Mouse (Mus musculus) myocyte (in vitro differentiated cells): ENCODE results near the gene Tchp.

ENCODE experiments used
- CEBPB ChIP-seq: IDR thresholded peaks from 2 replicates; pipeline ENCODE4 v1.6.1; 2011; ENCODE audit warnings: mild to moderate bottlenecking, moderate library complexity; ENCODE audit not compliant: poor library complexity, insufficient read depth, severe bottlenecking
- E2F4 ChIP-seq: IDR thresholded peaks from one replicate; pipeline ENCODE4 v1.6.1; 2011; ENCODE audit warnings: mild to moderate bottlenecking, control low read depth, moderate library complexity; ENCODE audit not compliant: insufficient read depth
- MAX ChIP-seq: IDR thresholded peaks from one replicate; pipeline ENCODE4 v1.6.1; 2011; ENCODE audit warnings: low read depth, mild to moderate bottlenecking, control low read depth
- MYOD1 ChIP-seq, 3 experiments: IDR thresholded peaks; one replicate each; pipeline ENCODE4 v1.6.1; 2011; ENCODE audit warnings: control low read depth in 2 of 3, low read depth in 2 of 3, mild to moderate bottlenecking in 2 of 3, moderate library complexity in 1 of 3; ENCODE audit not compliant: insufficient read length in 2 of 3, control insufficient read depth in 1 of 3
- MYOG ChIP-seq, 3 experiments: IDR thresholded peaks; one replicate each; pipeline ENCODE4 v1.6.1; 2011; ENCODE audit warnings: control low read depth in 2 of 3, low read depth in 2 of 3, mild to moderate bottlenecking in 2 of 3; ENCODE audit not compliant: insufficient read length in 2 of 3, control insufficient read depth in 1 of 3, insufficient read depth in 1 of 3
- POLR2A ChIP-seq: IDR thresholded peaks from one replicate; pipeline ENCODE4 v1.6.1; 2011; ENCODE audit warnings: low read depth, mild to moderate bottlenecking, control low read depth, moderate library complexity; ENCODE audit not compliant: insufficient read length
- POLR2AphosphoS2 ChIP-seq: IDR thresholded peaks from one replicate; pipeline ENCODE4 v1.6.1; 2011; ENCODE audit warnings: low read depth, control low read depth; ENCODE audit not compliant: insufficient read length
- REST ChIP-seq: IDR thresholded peaks from one replicate; pipeline ENCODE4 v1.6.1; 2011; ENCODE audit warnings: mild to moderate bottlenecking, control low read depth, moderate library complexity; ENCODE audit not compliant: insufficient read depth, insufficient read length
- SRF ChIP-seq: IDR thresholded peaks from one replicate; pipeline ENCODE4 v1.6.1; 2011; ENCODE audit warnings: low read depth; ENCODE audit not compliant: control insufficient read depth, insufficient read length
- TCF12 ChIP-seq: IDR thresholded peaks from one replicate; pipeline ENCODE4 v1.6.1; 2011; ENCODE audit warnings: mild to moderate bottlenecking, control low read depth; ENCODE audit not compliant: poor library complexity, insufficient read depth, severe bottlenecking
- TCF3 ChIP-seq: IDR thresholded peaks from one replicate; pipeline ENCODE4 v1.6.1; 2011; ENCODE audit warnings: low read depth, control low read depth; ENCODE audit not compliant: insufficient read length
- USF1 ChIP-seq: IDR thresholded peaks from one replicate; pipeline ENCODE4 v1.6.1; 2011; ENCODE audit warnings: low read depth, mild to moderate bottlenecking, control low read depth, moderate library complexity

DNA sequence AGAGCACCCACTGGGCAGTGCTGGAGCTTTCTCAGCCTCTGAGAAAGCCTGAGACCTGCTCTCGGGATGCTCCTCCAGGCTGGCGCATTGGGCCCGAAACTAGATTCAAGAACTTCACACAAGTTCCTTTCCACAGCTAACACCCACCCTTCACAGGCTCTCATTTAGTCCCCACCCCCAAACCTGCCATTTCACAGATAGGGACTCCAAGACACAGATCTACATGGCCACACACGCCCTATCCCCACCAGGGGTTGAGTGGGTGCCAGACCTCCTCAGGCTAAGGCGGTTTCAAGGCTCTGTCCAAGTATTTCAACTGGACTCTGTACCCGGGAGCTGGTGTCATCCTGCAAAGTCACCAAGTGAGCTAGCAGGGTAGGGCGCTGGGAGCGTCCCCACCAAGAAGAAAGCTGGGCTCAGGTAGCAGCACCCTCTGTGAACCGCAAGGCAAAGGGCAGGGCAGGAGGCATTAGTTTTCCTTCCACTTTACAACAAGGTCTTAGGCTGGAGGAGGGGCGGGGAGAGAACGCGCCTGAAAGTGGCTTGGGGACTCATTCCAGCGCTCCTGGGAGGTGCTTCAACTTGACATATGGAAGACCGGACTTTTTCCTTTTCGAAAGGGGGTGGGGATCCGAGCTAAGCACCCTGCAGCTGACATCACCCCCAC lies 17.7 kb upstream of the Tchp start:
- TF ChIP-seq MAX = no peak
- TF ChIP-seq POLR2A = no peak
- TF ChIP-seq MYOG (IDR thresholded peaks at IDR 0.05; ENCODE audit: control insufficient read depth in 1 of 3, insufficient read depth in 1 of 3, insufficient read length in 2 of 3, low read depth in 2 of 3) = no peak
- TF ChIP-seq USF1 = no peak
- no peak for TF ChIP-seq E2F4
- no peak for TF ChIP-seq TCF3
- TF ChIP-seq MYOD1 (IDR thresholded peaks at IDR 0.05; ENCODE audit: control insufficient read depth in 1 of 3, insufficient read length in 2 of 3, low read depth in 2 of 3) = no peak
- TF ChIP-seq POLR2AphosphoS2 = no peak
- TF ChIP-seq CEBPB = no peak
- no peak for TF ChIP-seq TCF12
- no peak for TF ChIP-seq SRF
- no peak for TF ChIP-seq REST
